Mouse (Mus musculus) MEL (cell line): Measurements from ENCODE around the gene Spam1. TPM values are rescaled to one million over a fixed set of nuclear protein-coding genes. Genes with fewer than 3 reads are reported as not detected.

Experiments
- DNase-seq: peaks from one replicate; pipeline ENCODE4 v3.0.0; 2011; ENCODE audit warnings: low read depth, low spot score
- H3K27ac ChIP-seq: 2 replicates; pipeline ENCODE4 v1.5.1; 2012; ENCODE audit warnings: low read depth, mild to moderate bottlenecking, control low read depth, low read length, moderate library complexity; ENCODE audit not compliant: control insufficient read depth
- H3K27me3 ChIP-seq, 2 experiments: fragments of 150-350 bp in 1 of 2; sonication (generic) in 1 of 2; 2 replicates each; pipeline ENCODE4 v1.6.1; 2012; ENCODE audit warnings: low read length in 2 of 2, mild to moderate bottlenecking in 2 of 2, improper control_type of control experiment in 1 of 2, moderate library complexity in 1 of 2; ENCODE audit not compliant: insufficient read depth in 2 of 2, control insufficient read depth in 1 of 2
- H3K36me3 ChIP-seq, 2 experiments: 2 replicates each; pipeline ENCODE4 v1.6.1; 2012 to 2014; ENCODE audit warnings: low read length in 2 of 2, improper control_type of control experiment in 1 of 2, inconsistent platforms in 1 of 2, mild to moderate bottlenecking in 1 of 2; ENCODE audit not compliant: insufficient read depth in 2 of 2, control insufficient read depth in 1 of 2
- H3K4me1 ChIP-seq, 2 experiments: fragments of 150-350 bp in 1 of 2; sonication (generic) in 1 of 2; 2 replicates each; pipeline ENCODE4 v1.6.1; 2012; ENCODE audit warnings: low read length in 2 of 2, improper control_type of control experiment in 1 of 2, mild to moderate bottlenecking in 1 of 2; ENCODE audit not compliant: insufficient read depth in 2 of 2, control insufficient read depth in 1 of 2
- H3K4me3 ChIP-seq, 2 experiments: fragments of 150-350 bp in 1 of 2; sonication (generic) in 1 of 2; 2 replicates each; pipeline ENCODE4 v1.5.1; 2012; ENCODE audit warnings: low read depth in 2 of 2, low read length in 2 of 2, mild to moderate bottlenecking in 2 of 2, moderate library complexity in 2 of 2, control low read depth in 1 of 2, improper control_type of control experiment in 1 of 2; ENCODE audit not compliant: control insufficient read depth in 1 of 2, insufficient read depth in 1 of 2
- H3K79me2 ChIP-seq: 2 replicates; pipeline ENCODE4 v1.6.1; 2012; ENCODE audit warnings: mild to moderate bottlenecking, low read length, moderate library complexity; ENCODE audit not compliant: control insufficient read depth, poor library complexity, insufficient read depth
- H3K9ac ChIP-seq: 2 replicates; pipeline ENCODE4 v1.6.1; 2012; ENCODE audit warnings: low read depth, mild to moderate bottlenecking, control low read depth, low read length, moderate library complexity; ENCODE audit not compliant: control insufficient read depth, poor library complexity, severe bottlenecking
- H3K9me3 ChIP-seq: fragments of 150-350 bp; sonication (generic); replicated peaks from 2 replicates; pipeline ENCODE4 v1.6.1; 2012; ENCODE audit warnings: mild to moderate bottlenecking, low read length, improper control_type of control experiment, moderate library complexity; ENCODE audit not compliant: insufficient read depth
- CTCF ChIP-seq, 3 experiments: IDR thresholded peaks in 2 of 3; conservative IDR thresholded peaks in 1 of 3; 2 replicates each; pipeline ENCODE4 v1.5.1; 2011 to 2012; ENCODE audit warnings: low read length in 3 of 3, low read depth in 2 of 3, mild to moderate bottlenecking in 2 of 3, improper control_type of control experiment in 1 of 3, inconsistent platforms in 1 of 3, mixed read lengths in 1 of 3, moderate library complexity in 1 of 3; ENCODE audit not compliant: control insufficient read depth in 1 of 3, insufficient read depth in 1 of 3, poor library complexity in 1 of 3, severe bottlenecking in 1 of 3
- E2F4 ChIP-seq: IDR thresholded peaks from 2 replicates; pipeline ENCODE4 v1.6.1; 2011; ENCODE audit warnings: low read depth, low read length, improper control_type of control experiment, borderline replicate concordance
- GABPA ChIP-seq: IDR thresholded peaks from 2 replicates; pipeline ENCODE4 v1.6.1; 2012; ENCODE audit warnings: low read depth, mild to moderate bottlenecking, inconsistent platforms, low read length, improper control_type of control experiment, moderate library complexity
- POLR2AphosphoS2 ChIP-seq: IDR thresholded peaks from 2 replicates; pipeline ENCODE4 v1.6.1; 2011; ENCODE audit warnings: low read length, improper control_type of control experiment
- polyA plus RNA-seq, 2 experiments: library from polyadenylated mRNA; stranded (reverse) in 1 of 2; unstranded in 1 of 2; fragments of >175 nt in 1 of 2; fragments of >200 nt in 1 of 2; gene quantifications; 2 replicates each; pipeline versions ENCODE4 v1.2.1 to v1.2.4; 2012; ENCODE audit warnings: low replicate concordance in 2 of 2, low read depth in 1 of 2; ENCODE audit not compliant: insufficient read length in 2 of 2, insufficient read depth in 1 of 2, missing spikeins in 1 of 2
- total RNA-seq: library from RNA; depleted of rRNA; stranded (reverse); fragments of 300-350 nt; gene quantifications from 2 replicates; pipeline ENCODE4 v1.2.3, GENCODE M21; 2012; rRNA removed

Gene Spam1
- total and polyA plus RNA-seq, 3 experiments = not detected

- Histone ChIP-seq H3K9me3 (no peaks in the 10 kb centered on the region), H3K27ac (no peak overlapping the region), H3K36me3 (no peaks in the 10 kb centered on the region), H3K27me3 (no peaks in the 10 kb centered on the region), H3K79me2 (no peaks in the 10 kb centered on the region), H3K4me3 (no peak overlapping the region), H3K4me1 (no peaks in the 10 kb centered on the region), H3K9ac (no peak overlapping the region)
- peak; percentile 2 for DNase-seq
- no peak for TF ChIP-seq E2F4
- no peak for TF ChIP-seq GABPA
- TF ChIP-seq POLR2AphosphoS2 = no peak
- TF ChIP-seq CTCF (IDR thresholded peaks at IDR 0.05 in 2 of 3, conservative IDR thresholded peaks at IDR 0.05 in 1 of 3; ENCODE audit: control insufficient read depth in 1 of 3, insufficient read depth in 1 of 3, low read depth in 2 of 3, low read length in 3 of 3, poor library complexity in 1 of 3, severe bottlenecking in 1 of 3) = peak in 1 of 3 experiments; percentile 5; a peak in 1 of 6 replicates
Observed at GRCm38 (mm10) chr6:24822070-24822469, 31.1 kb downstream of the Spam1 start.

Other genes starting within 250 kb of the Spam1 start
- not detected in 2 replicates for gene Lmod2, start 193.4 kb upstream of the Spam1 start, total RNA-seq
- gene Lmod2, start 193.4 kb upstream of the Spam1 start, polyA plus RNA-seq = not detected
- 3.6 and 4.3 TPM in 2 replicates for gene Wasl, start 126.2 kb upstream of the Spam1 start, total RNA-seq
- 10 to 100 TPM in 1 of 2 experiments, 1 to 10 TPM in 1; 9.5 to 33.3 TPM for gene Wasl, start 126.2 kb upstream of the Spam1 start, polyA plus RNA-seq
- gene Hyal6, start 57.9 kb upstream of the Spam1 start, total RNA-seq = not detected in 2 replicates
- gene Hyal6, start 57.9 kb upstream of the Spam1 start, polyA plus RNA-seq = not detected
- gene Hyal4, start 42.9 kb upstream of the Spam1 start, total RNA-seq = not detected in 2 replicates
- gene Hyal4, start 42.9 kb upstream of the Spam1 start, polyA plus RNA-seq = not detected
- not detected in 2 replicates for gene Hyal5, start 66.8 kb downstream of the Spam1 start, total RNA-seq
- not detected for gene Hyal5, start 66.8 kb downstream of the Spam1 start, polyA plus RNA-seq
- gene Tmem229a, start 165.1 kb downstream of the Spam1 start, total RNA-seq = not detected in 2 replicates
- gene Tmem229a, start 165.1 kb downstream of the Spam1 start, polyA plus RNA-seq = not detected